Mouse (Mus musculus) heart, postnatal 4 days (tissue): Measurements from ENCODE around the gene Trim56. TPM values are rescaled to one million over a fixed set of nuclear protein-coding genes. Genes with fewer than 3 reads are reported as not detected.

Experiments
- DNase-seq: peaks from one replicate; pipeline ENCODE4 v3.0.0; 2021
- total RNA-seq, 2 experiments: library from RNA; stranded (reverse); gene quantifications; 2 replicates each; pipeline ENCODE4 v1.2.3; 2021

Trim56 gene
- total RNA-seq, 2 experiments from 2014 or later: 15.7 to 15.9 TPM

DNA sequence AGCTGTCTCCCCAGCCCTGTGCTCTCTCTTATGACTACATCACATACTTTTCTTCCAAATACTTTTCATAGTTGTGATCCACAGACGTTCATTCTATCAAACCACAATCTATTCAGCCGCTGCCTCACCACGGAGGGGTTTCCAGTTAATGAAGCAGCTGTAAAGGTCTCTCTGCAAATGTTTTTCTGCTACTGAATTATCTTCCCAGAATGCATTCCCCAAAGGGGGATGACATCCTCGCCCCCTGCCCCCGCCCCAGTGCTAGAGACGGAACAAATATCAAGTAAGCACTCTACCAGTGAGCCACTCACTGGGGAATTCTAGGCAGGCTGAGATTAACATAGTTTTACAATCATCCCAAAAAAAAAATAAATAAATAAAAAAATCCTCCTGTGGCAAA is 7.9 kb downstream of the Trim56 start:
- DNase-seq: no peak

DNA sequence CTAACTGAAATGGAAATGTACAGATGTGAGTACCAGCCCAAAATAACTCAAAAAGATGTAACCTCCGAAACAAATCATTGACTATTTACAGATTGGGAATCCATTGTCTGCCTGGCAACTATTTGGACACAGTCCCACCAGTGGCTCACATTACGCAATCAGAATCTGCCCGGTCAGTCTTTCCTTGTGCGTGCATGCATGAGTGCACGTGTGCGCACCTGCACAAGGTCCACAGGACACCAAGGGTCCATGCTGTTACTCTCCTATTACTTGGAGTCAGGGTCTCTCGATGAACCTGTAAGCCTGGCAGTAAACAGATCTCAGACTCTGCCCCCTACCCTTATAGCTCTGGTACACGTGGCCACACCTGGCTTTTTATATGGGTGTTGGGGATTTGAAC is 8.3 kb downstream of the Trim56 start:
- no peak for DNase-seq

DNA sequence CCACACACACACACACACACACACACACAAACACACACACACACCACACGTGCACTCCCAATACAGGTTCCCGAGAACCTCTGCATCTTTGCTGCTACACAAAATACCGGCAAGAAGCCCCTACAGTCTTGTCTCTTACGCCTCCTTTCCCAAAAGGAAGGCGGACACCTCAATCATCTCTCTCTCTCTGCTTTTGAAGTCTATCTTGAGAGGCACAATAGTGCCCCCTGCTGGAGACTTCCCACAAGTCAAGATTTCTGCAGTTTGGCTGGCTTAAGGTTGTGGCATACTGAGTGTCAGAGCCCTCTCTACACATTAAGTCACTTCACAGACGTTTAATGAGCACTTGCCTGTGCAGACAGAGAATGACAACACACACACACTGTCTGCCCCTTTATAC is 9.0 kb downstream of the Trim56 start:
- DNase-seq: peak; percentile 91

DNA sequence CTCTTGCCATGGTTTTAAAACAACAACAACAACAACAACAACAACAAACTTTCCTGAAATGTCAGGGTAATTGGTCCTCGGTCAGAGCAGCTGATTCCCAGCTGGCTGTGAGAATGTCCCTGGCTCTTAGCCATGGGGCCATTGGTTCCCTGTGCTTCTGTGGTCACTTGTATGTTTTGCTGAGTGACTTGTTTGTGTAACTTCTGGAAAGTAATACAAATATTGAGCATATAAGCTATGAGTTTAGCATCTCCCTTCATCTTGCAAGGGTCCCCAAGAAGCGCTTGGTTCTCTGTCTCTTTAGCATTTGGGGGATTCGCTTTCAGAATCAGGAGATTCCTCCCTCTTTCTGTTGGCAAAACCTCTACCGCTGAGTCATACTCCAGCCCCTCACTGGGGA is 9.6 kb downstream of the Trim56 start:
- peak; percentile 65 for DNase-seq

DNA sequence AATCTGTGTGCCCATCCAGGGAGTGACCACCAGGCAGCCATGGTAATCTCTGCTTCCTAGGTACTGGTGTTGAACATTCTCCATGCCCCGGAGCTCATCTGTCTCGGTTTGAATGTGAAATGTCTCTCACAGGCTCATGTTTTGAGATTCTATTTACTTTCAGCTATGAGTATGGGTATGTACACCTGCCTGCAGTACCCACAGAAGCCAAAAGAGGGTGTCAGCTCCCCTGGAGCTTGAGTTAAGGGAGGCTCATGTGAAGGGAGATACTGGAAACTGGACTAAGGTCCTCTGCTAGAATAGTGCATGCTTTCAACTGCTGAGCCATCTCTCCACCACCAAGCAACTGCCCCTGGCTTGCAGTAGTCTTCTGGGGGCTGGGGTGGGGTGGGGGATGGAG is 12.0 kb downstream of the Trim56 start:
- DNase-seq: no peak

DNA sequence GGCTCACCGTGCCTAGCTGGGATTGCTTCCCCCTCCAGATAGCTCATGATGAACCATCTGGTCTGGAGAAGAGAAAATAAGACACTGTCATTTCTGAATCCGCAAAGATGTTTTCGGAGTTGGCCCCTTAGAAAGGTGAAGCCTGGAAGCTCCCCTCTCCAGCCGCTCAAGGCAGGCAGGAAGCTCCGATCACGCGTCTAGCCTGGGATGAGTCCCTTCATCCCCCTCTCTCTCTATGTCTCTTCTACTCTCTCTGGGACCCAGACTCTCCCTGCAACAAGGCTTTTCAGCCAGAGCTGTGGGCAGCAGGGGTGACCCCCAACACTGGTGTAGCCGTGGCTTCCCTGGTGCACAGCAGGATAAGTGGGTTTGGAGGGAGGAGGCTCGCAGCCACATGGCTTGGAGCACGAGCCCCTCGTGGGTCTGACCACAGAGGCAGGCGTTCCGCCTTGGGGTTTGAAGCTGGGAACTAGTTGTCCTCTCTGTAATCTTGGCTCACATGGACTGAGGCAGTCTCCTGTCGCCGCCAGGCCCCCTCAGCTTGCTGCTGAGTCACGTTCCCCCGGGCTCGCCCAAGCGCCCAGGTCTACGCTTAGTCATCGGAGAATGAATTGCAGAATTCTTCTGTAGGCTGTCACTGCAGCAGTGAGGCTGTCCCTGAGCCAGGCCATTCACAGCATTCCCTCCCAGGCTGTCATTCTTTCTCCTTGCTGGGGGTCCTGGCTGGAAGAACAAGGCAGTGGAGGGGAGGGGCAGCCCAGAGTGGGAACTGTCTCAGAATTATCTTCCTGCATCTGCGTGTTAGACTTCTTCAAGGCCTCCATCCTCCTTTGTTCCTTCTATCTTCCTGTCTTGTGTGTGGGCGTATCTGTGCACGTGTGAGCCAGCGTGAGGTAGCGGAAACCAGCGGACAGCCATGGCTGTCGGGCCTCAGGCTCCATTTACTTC is 13.2 kb downstream of the Trim56 start:
- peak; percentile 66 for DNase-seq

DNA sequence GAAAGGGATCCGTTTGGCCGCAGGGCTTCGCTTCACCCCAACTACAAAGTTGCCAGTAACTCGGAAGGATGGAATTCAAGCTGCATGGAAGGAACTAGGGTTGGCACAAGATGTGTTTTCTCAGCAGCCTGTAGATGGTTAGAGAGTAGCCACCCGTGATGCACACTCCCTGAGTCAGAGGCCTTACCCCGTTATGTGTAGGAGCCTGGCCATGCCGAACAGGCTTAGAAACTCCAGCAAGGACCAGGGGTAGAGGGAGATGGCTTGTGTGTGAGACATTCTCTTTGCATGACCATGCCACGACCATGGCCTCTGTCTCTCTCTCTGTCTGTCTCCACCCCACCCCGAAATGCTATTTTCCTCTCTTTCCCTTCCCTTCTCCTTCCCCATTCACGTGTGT is 13.9 kb downstream of the Trim56 start:
- DNase-seq: no peak

DNA sequence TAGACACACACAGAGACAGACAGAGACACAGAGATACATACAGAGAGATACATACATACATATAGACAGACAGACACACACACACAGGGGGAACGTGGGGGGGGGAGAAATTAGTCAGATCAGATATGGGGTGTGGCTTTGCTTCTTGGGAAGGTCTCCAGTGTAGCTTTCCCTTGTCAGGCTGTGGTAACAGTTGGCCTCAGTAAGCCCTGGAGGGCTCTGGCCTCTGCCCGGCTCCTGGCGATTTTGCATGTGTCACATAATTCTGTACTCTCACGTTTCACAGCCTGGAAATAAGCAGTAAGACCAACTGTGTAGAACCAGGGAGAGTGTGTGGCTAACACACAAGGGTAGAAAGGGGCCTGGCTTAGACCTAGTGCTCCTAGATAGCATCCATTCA is 15.3 kb downstream of the Trim56 start:
- no peak for DNase-seq

DNA sequence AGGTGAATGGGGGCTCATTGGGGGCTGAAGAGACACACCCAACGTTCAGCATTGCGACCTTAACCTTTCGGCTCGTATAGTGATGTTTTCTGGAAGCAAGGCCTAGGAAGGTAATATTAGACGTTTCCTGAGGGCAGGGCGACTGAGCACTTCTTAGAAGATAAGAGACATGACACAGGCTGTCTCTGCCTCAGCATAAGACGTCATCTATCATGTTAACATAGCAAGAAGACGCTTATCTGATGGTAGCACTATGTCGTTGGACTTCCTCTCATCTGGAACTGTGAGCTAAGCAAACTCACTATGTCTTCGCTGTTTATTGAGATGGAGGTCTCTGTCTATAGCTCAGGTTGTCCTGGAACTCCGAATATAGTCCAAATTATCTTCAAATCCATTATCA is 17.6 kb downstream of the Trim56 start:
- DNase-seq: no peak

DNA sequence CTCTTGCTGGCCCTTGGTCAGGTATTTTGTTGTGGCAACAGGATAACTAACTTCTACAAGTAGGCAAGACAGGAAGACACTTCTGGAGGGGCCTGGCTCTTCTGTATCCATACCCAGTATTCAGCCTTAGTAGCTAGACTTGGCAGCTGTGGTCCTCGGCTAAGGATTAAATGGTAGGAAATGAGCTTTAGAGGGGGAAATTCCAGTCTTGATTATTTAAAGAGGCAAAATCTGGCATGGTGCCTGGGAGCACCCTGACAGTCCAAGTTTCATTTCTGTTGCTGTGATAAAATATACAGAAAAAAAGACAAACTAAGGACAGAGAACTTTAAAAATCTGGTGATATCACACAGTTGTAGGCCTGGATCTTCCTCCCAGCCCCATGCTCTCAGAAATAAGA is 20.0 kb downstream of the Trim56 start:
- peak; percentile 66 for DNase-seq

DNA sequence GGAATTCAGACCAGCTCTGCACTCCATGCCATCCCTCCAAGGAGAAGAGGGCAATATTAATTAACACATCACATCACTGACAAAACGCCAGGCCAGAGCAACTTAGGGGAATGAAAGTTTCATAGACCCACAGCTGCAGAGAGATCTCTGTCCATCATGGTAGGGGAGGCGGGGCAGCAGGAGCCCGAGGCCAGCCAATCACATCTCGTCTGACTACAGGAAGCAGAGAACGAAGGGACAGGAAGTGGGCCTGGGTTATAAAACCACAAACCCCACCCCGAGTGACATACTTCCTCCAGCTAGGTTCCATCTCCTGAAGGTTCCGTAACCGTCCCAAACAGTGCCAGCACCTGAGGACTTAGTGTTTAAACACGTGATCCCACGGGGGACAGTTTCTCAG is 20.9 kb downstream of the Trim56 start:
- DNase-seq: no peak

DNA sequence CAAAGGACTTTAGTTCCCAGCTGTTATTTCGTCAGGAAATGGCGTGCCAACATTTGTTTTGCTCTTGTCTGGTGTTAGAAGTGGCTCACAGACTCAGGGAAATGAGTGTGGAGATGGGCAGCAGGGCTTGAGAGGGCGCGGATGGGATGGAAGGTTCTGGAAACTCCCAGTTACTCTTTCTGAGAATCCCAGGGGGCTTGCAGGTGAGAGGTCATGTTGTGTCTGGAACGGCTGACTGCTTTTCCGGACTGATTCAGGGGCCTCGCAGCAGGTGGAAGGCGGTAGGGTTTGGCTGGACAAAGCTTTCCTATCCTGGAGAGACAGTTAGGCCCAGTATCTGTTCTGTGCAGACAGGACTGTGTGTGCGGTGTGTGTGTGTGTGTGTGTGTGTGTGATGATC is 22.3 kb downstream of the Trim56 start:
- peak; percentile 53 for DNase-seq

DNA sequence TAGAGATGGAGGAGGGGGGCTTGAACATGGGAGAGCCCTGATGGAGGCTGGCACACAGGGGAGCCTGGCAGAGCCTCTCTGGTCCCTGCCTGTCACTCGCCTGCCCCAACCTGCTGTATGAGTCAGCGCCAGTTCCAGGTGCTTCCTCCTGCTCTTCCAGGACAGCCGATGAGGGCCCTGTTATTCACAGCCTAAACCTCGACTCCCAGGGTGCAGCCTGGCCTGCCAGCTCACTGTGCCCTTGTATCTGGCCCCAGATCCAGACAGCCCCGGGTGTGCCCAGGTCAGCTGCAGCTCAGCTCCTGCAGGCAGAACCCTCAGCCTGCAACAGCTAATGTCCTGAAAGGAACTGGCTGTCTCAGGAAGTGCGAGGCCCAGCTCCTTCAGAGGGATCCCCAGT is 24.4 kb downstream of the Trim56 start:
- no peak for DNase-seq

DNA sequence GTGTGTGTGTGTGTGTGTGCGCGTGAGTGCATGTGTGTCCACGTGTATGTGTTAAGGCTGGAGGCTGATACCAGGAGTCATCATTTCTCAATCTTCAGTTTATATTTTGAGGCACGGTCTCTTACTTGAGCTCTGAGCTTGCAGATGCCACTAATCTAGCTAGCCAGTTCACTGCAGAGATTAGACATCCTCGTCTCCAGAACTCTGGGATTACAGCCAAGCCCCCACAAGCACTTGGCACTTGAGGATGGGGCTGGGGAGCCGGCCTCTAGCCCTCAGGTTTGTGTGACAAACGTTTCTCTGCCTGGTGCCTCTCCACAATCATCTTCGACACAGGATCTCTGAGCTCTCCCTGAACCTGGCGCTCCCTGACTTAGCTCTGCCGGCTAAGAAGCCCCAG is 25.1 kb downstream of the Trim56 start:
- DNase-seq: no peak

DNA sequence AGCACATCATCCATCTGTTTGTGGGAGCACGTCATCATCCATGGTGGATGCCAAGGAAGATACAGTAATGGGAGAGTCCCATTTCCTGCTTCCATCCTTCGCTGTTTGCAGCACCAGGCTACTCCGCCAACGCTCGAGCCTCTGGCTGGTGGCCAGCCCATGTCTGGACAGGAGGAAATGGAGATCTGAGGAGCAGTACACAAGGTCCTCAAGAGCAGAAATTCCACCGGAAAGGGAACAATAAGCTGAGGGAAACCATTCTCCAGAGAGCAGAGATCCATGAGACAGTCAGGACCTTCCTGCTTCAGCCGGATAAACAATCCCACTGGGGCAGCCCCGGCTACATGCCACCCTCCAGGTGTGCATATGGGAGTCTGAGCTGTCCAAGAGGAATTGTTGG is 28.6 kb downstream of the Trim56 start:
- DNase-seq: peak; percentile 74

DNA sequence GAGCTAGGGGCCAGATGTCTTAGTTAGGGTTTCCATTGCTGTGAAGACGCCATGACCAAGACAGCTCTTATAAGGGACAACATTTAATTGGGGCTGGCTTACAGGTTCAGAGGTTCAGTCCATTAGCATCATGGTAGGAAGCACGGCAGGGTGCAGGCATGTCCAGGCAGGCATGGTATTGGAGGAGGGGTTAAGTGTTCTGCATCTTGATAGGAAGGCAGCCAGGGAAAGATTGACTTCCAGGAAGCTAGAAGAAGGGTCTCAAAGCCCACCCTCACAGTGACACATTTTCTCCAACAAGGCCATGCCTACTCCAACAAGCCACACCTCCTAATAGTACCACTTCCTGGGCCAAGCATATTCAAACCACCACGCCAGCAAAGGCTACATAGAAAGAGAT is 30.3 kb downstream of the Trim56 start:
- DNase-seq: no peak

DNA sequence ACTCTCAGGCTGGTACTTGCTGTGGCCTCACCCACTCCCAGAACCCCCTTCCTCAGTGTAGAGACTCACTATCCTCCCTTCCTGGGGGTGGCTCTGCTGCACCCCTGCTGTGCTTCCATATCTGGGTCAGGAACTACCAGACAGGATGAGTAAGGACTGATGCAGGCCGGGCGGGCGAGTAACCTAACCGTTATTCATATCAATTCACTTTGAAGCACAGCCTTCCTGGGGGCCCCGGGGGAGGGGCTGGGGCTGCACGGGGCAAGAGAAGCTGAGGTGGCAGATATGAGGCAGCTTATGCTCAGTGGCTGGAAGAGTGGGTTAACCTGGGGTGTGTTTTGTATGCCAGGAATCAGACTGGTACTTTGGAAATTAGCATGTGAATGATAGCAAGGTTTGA is 31.0 kb downstream of the Trim56 start:
- no peak for DNase-seq

DNA sequence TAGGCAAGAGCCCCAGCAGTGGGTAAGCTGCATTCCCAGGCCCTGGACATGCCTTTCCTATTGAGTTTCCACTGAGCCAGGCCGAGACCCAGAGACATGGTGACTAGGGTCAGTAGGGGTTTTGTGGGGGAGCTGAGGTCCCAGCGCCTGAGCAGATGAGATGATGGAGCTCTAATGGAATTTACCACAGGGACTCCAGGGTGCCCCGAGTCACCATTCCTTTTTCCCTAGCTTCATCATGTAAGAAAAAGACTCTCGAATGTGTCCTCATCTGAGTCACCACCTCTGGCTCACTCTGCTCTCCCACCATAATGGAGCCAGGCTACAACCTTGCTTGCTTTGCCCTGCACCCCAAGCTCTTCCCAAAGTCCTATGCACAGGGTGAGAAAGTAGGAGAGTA is 33.0 kb downstream of the Trim56 start:
- no peak for DNase-seq

DNA sequence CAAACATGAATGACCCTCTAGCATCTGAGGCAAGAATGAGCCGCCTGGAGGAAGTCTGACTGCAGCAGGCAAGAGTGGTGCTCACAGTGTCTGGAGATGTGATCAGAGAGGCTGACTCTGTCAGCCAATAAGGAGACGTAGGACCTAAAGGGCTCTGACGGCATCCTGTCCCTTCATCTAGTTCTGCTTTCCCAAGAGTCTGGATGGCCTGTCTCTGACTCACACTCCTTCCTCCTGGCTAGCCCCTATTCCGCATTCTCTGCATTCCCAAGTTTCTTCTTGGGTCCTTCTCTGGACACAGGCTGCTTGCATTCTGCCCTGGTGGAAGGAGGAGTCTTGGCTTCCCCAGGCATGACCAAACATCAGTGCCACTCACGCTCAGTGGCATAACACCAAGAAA is 36.2 kb downstream of the Trim56 start:
- peak; percentile 47 for DNase-seq

DNA sequence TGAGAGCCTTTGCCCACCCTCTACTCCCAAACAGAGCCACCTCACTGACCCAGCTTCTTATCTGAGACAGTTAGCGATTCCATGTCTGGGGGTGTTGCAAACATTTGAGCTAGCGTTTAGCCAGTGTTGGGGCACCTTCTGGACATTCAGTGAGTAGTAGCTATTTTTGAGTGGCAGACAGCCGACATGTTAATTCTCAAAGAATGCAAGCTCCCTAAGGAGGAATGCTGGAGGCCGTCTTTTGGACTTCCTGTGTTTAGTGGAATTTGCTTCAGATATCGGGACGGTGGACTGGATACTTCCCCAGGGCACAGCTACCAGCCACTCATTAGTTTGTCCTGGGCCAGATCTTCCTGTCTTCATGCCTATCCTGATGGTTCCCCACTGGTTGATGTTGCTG is 37.4 kb downstream of the Trim56 start:
- peak; percentile 33 for DNase-seq

DNA sequence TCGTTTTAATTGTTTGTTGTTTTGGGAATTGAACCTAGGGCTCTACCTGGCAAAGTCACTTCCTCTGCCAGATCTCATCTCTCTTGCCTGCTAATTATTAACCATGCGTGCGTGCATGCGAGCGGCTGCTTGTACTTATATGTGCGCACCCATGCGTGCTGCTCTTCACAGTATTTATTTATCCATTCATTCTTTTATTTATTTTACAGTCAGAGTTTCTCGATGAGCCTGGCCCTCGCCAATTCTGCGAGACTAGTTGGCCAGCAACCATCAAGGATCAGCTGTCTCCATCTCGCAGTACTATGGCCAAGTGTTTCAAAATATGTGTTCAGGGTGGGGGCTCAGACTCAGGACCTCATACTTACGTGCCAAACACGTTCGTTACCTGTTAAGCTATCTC is 38.0 kb downstream of the Trim56 start:
- no peak for DNase-seq

DNA sequence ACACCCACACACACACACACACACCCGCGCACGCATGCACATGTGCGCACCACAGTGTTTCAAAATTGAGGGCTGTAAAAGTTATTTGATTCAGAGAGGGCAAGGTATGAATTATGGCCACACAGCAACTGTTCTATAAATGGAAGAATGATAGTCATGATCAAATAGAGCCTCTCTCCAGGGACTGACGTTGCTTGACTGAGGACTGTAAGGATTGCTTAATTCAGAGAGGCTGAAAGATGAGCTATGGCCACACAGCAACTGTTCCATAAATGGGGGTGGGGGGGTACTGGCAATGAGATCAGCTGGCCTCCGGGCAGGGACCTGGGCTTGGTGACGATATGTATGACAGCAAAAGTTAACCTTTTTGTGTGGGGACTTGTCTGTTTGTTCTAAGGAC is 38.8 kb downstream of the Trim56 start:
- DNase-seq: no peak

DNA sequence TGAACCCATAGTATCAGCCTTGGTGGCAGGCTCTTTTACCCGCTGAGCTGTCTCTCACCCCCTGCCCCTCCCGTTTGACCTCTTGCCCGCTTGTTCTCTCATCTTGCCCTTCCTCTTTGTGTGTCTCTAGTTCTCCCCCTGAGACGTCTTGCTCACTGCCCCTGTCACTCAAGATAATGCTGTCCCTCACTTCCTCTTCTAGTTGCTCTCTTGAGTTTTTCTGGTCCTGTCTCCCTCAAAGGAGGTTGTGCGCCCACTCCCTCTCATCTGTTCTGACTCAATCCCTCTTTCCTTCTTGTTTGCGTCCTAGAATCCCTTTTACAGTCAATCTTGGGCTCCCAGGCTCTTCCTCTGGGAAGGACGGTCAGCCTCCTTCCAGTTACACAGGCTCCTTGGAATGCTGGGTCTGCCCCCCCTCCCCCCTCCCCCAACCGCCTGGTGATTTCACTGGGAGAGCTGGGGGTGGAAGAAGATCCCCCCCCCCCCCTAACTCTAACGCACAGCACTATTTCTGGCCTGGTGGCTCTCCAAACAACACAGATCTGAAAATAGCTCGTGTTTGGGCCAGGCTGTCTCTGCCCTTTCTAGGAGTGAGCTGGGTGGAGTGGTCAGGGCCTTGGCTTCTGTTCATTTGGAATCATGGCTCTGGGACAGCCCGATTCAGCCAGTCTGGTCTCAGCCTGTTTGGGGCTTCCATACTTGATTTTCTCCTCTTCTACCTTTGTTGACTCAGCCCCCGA is 39.6 kb downstream of the Trim56 start:
- DNase-seq: peak; percentile 74

DNA sequence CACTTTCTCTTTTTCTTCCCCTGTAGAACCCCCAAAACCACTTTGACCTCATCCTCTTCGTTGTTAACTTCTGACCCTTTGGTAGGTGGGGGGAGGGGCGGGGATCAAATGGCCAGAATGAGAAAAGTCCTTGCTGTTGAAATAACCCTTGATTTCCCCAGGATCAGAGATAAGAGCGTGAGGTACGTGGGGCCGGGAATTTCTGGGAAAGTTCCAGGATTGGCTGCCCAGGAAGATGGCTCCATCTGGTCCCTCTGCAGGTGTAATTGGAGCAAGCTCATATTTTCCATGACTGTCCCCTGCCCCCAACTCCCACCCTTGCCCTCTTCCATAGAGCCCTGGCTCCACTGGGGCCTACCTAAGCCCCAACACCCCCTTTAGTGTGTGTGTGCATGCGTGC is 40.3 kb downstream of the Trim56 start:
- no peak for DNase-seq
